Comparison of ENCODE assay signal across 15 mouse cellular contexts in the genomic region with DNA sequence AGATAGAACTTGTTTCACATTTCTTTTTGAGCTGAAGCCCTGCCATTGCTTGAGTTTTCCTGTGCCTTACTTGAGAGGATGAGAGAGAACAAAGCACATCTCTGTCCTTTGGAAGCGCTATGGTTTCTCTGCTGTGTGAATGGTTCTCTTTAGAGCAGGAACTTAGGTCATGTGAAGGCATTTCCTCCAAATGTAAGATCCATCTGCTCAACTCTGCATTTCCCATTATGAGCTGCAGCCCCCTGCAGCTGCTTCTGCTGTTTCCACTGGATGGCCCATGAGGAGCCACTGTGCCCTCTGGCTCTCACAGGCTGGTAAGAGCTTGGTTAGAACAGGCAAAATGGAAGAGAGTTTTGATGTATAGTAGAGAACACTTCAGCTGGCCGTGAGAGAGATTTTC.
DNase-seq lines count a peak whose midpoint lies in the region; ATAC-seq and TF ChIP-seq lines count a peak whose summit lies in the region.
"Had no signal": no experiment of that assay in that cellular context is flagged by ENCODE, and none has a peak within 500 bp of the region (broad histone marks: within the 10 kb centered on the region; RNA-seq: fewer than 3 reads in every experiment).

No protein-coding gene starts in this region.

- DNase-seq in heart, adult 2 months = peak in 1 of 2 experiments; percentile 24
- DNase-seq in heart, embryonic 10.5 days (ENCODE audit: low spot score) = no peak
- DNase-seq in embryo, embryonic 11 days = peak; percentile 24
- no peak for DNase-seq in right cerebral cortex, adult 18-20 months
- no peak for DNase-seq in cerebellum, adult 9-11 months
- no peak for DNase-seq in thymus, postnatal 14 days
- DNase-seq: adrenal gland, postnatal 10 days; cerebellum, adult 11 months; gastrocnemius, postnatal 25 days; kidney, adult 18-20 months; lung, postnatal 36 days had no signal

- 0 out of 2 replicates have a peak, but pooled peaks have one; percentile 26 for TF ChIP-seq POLR2A in heart, adult 2 months (IDR thresholded peaks at IDR 0.05; ENCODE audit: insufficient read depth, low read depth, low read length)
- no peak for TF ChIP-seq POLR2A in bone marrow, adult 2 months (IDR thresholded peaks at IDR 0.05; ENCODE audit: borderline replicate concordance, control insufficient read depth, low read depth, low read length)

- peaks cover 3% of the 10 kb centered on the region for H3K4me1 ChIP-seq in heart, adult 2 months (ENCODE audit: control insufficient read depth, insufficient read depth, low read length)
- no peaks in the 10 kb centered on the region for H3K4me1 ChIP-seq in heart, embryonic 10.5 days
- peaks cover 1% of the 10 kb centered on the region; the same call in 1 of the 2 replicates for H3K4me1 ChIP-seq in bone marrow, adult 2 months (ENCODE audit: control insufficient read depth, insufficient read depth, low read length)
- H3K4me1 ChIP-seq: hindbrain, embryonic 12.5 days had no signal

- ATAC-seq in hematopoietic stem cell, adult 5-6 weeks (replicated peaks in 1 of 2; ENCODE audit: insufficient read depth in 1 of 2, low FRiP score in 2 of 2, low TSS enrichment in 1 of 2, low read depth in 1 of 2, poor library complexity in 2 of 2, severe bottlenecking in 2 of 2) = peak; percentile 34 to 48

- WGBS in heart, adult 2 months = 39% methylated on average over 2 of the region's 2 CpGs
- 63% methylated on average over 2 of the region's 2 CpGs for WGBS in heart, embryonic 10.5 days
- WGBS in bone marrow, adult 2 months = 13% methylated on average over 2 of the region's 2 CpGs

- no peaks in the 10 kb centered on the region for H3K36me3 ChIP-seq in heart, adult 2 months (ENCODE audit: control insufficient read depth, insufficient read depth, low read length)
- no peaks in the 10 kb centered on the region for H3K36me3 ChIP-seq in heart, embryonic 10.5 days
- H3K36me3 ChIP-seq: hindbrain, embryonic 12.5 days had no signal

- intact Hi-C loops in heart, adult 2 months (cut with DNase I) = no loop called here

- H3K79me2 ChIP-seq in heart, adult 2 months (replicated peaks; ENCODE audit: control insufficient read depth, insufficient read depth, low read length) = no peaks in the 10 kb centered on the region

- peak overlapping the region; percentile 45; the same call in 1 of the 2 replicates for H3K27ac ChIP-seq in heart, adult 2 months
- H3K27ac ChIP-seq in heart, embryonic 10.5 days = no peak overlapping the region
- H3K27ac ChIP-seq in bone marrow, adult 2 months (ENCODE audit: control insufficient read depth, insufficient read depth, low read depth, low read length, poor library complexity) = peak overlapping the region; percentile 62; the same call in 1 of the 2 replicates
- H3K27ac ChIP-seq: hindbrain, embryonic 12.5 days; liver, embryonic 14.5 days had no signal

- H3K27me3 ChIP-seq in heart, adult 2 months (ENCODE audit: control insufficient read depth, insufficient read depth, low read length) = no peaks in the 10 kb centered on the region
- no peaks in the 10 kb centered on the region for H3K27me3 ChIP-seq in heart, embryonic 10.5 days (ENCODE audit: insufficient read depth, poor library complexity, severe bottlenecking)
- H3K27me3 ChIP-seq: hindbrain, embryonic 12.5 days had no signal

- H3K9me3 ChIP-seq in heart, embryonic 10.5 days = no peaks in the 10 kb centered on the region
- H3K9me3 ChIP-seq: hindbrain, embryonic 12.5 days had no signal

- TF ChIP-seq EP300 in heart, adult 2 months (IDR thresholded peaks at IDR 0.05; ENCODE audit: insufficient read depth, low read depth, low read length) = no peak

- no peak for TF ChIP-seq CTCF in heart, adult 2 months (IDR thresholded peaks at IDR 0.05)
- TF ChIP-seq CTCF in bone marrow, adult 2 months (IDR thresholded peaks at IDR 0.05; ENCODE audit: control insufficient read depth, insufficient read depth, low read length) = no peak

- H3K9ac ChIP-seq in heart, adult 2 months (ENCODE audit: low read depth, low read length) = no peak overlapping the region
- H3K9ac ChIP-seq: hindbrain, embryonic 12.5 days; liver, embryonic 14.5 days had no signal

- no peak overlapping the region for H3K4me3 ChIP-seq in heart, adult 2 months
- H3K4me3 ChIP-seq in heart, embryonic 10.5 days = no peak overlapping the region
- H3K4me3 ChIP-seq in bone marrow, adult 2 months (replicated peaks; ENCODE audit: control insufficient read depth, low read depth, low read length) = no peak overlapping the region
- H3K4me3 ChIP-seq: hindbrain, embryonic 12.5 days had no signal
